Mouse (Mus musculus) layer of hippocampus, adult 2 months (tissue): Measurements from ENCODE around the gene Clcn2. TPM values are rescaled to one million over a fixed set of nuclear protein-coding genes. Genes with fewer than 3 reads are reported as not detected.

Experiments used
- DNase-seq, 2 experiments: peaks; one replicate each; pipeline ENCODE4 v3.0.0; 2022; ENCODE audit warnings: low spot score in 2 of 2
- H3K27ac ChIP-seq: fragments of 200-600 bp; 2 replicates; pipeline ENCODE4 v1.8.1; 2022
- H3K4me3 ChIP-seq: fragments of 200-600 bp; 2 replicates; pipeline ENCODE4 v1.8.1; 2022; ENCODE audit warnings: mild to moderate bottlenecking
- CTCF ChIP-seq: fragments of 200-600 bp; conservative IDR thresholded peaks from 2 replicates; pipeline ENCODE4 v1.8.1; 2022; ENCODE audit warnings: antibody characterized with exemption, mild to moderate bottlenecking, moderate library complexity
- total RNA-seq, 2 experiments: library from RNA; stranded (reverse); gene quantifications; 2 replicates each; pipeline ENCODE4 v1.2.3; 2021

Gene Clcn2
- total RNA-seq, 2 experiments from 2014 or later, result 74.2 to 79.5 TPM

DNA sequence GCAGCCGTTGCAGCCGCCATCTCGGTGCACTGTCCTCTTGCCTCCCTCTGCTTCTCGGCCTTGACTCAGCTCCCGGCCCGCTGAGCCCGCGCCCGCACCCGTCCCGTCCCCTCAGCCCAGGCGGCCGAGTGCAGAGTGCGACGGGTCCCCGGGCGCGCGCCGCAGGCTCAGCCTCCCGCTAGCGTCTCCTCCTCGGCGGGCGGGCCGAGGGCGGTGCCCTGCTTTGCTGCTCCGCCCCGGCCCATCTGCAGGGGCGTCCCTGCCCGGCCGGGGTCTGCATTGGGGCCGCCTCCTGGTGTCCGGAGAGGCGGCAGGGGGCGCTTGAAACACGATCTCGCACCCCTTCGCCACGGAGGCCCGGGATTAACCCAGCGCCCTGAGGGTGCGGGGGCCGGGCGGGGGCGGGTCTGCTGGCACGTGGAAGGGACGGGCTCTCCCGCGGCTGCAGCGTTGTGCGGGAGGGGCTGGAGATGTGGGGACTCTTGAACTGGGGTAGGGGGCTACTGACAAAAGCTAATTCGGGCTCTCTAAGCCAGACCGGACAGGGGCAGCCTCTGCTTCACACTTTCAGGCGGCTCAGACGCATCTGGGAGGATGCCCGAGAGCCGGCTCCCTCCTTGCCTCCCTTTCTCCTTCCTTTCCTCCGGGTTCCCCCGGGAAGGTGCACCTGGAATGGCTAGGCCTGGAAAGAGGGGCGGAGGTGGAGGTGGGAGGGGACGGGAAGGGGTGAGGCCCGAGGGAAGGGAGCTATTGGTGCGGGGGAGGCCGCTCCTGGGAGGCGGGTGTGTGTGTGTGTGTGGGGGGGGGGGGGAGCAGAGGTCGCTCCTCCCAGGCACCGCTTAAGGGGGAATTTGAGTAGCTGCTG lies 1.3 kb downstream of the Clcn2 start:
- peak; percentile 63 for TF ChIP-seq CTCF
- Histone ChIP-seq H3K27ac (peak overlapping the region; percentile 94), H3K4me3 (peak overlapping the region; percentile 74)
- peak; percentile 79 to 80 for DNase-seq

DNA sequence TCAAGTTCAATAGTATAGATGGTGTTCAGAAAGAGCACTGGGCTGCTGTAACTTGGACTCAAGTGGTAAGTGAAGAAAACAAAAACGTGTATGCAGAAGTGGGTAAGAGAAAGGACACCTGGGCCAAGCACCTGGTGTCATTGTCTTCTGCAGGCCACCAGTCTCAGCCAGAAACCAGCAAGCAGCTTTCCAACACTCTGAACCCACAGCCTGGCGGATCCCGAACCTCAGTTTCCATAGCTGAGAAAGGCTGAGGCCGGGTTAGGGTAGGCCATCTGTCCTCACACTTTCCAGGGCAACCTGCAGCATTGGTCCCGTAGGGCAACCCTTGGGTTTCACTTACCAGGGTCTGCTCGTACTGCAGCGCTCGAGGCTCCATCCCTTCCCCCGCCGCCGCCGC lies 2.0 kb downstream of the Clcn2 start:
- TF ChIP-seq CTCF, result no peak

DNA sequence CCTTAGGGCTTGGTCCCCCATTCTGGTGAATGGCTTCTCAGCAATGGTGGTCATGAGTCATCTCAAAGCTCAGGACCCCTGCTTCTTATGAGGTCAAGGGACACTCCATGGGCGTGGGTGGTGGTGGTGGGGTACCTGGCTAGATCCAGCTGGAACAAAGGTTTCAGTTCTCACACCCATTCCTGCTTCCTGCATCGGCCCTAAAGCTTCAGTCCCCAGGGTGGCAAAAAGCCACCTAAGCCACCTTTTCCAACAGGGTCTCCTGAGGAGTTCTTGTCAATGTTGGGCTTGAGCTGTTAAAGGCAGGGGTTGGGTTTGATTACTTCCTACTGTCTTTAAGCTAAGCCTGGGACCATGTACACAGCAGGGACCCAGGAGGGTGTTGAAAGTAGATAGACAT lies 2.4 kb downstream of the Clcn2 start:
- H3K4me3 ChIP-seq, result peak overlapping the region; percentile 74
- no peak for TF ChIP-seq CTCF
- peak overlapping the region; percentile 94 for H3K27ac ChIP-seq
- DNase-seq, result no peak

More for the DNA sequence above, 2.0 kb downstream of the Clcn2 start:
- H3K27ac ChIP-seq, result peak overlapping the region; percentile 94
- H3K4me3 ChIP-seq, result peak overlapping the region; percentile 74
- DNase-seq, result no peak

DNA sequence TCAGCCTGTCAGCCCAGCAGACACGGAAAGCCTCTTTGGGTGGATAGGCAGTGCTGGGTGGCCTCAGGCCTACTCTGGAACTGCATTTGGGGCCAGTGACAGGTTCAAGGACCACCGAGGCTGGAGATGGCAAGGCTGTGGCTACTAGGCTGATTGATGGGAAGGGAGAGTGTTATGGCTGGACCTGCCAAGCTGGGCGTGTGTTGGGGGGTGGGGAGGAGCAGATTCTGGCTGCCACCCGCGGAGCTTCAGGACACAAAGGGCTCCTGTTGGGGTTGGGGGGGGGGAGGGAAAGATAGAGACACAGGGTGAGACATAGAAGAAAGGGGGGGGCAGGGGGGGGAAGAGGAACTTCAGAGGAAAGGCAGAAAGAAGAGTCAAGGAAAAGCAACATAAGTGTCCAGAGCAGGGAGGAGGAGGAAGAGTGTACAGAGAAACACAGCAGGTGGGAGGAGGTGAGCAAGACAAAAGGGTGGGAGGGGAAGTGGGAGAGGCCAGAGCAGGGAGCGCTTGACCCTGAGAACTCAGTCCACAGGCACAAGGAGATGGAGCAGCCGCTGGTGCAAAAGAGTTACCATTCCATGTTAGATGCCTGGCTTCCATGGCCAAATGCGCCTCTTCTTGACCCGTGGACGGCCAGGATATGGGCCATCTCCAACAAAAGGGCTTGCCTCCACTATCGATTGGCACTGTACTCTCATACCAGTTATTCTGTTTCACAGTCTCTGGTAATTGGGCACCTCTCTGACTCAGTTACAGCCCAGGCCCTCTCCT lies 3.1 kb downstream of the Clcn2 start:
- no peak for TF ChIP-seq CTCF
- no peak for DNase-seq
- peak overlapping the region; percentile 74 for H3K4me3 ChIP-seq
- H3K27ac ChIP-seq, result peak overlapping the region; percentile 94

DNA sequence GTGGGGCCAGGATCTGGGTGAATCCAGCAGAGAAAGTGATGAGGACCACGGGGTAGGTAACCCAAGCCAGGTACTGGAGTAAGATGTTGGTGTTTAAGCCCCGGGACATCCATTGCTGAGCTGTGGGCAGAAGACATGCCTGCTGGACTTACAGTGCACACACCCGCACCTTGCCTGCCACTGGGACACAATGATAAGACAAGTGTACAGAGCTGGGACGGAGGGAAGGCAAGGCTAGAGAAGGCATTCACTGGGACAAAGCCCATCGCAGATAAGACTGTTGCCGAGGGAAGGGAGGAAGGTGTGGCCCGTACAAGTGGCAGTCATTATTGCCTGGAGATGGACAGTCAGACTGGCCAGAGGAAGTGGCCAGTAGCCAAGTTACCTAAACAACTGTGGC lies 4.7 kb downstream of the Clcn2 start:
- peak overlapping the region; percentile 15; the same call in 1 of the 2 replicates for H3K4me3 ChIP-seq
- no peak for TF ChIP-seq CTCF
- peak overlapping the region; percentile 71; the same call in 1 of the 2 replicates for H3K27ac ChIP-seq
- DNase-seq, result no peak

DNA sequence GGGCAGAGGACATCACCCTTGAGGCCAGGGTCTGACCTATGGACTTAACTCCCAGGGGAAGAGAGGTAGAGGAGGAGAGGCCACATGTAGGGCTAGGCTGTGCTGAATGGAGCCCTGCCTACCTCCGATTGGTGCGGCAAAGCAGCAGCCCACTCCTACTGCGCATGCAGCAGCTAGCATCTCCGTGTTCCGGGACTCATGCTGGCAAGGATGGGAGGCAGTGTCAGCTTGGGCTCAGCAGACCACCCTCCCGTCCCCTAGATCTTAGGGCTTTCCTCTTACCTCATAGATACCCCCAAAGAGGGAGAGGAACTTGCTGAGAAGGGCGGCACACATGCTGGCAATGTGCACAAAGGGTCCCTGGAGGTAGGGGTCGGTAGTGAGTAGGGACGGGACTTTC lies 5.4 kb downstream of the Clcn2 start:
- peak overlapping the region; percentile 71; the same call in 1 of the 2 replicates for H3K27ac ChIP-seq
- no peak for DNase-seq
- no peak overlapping the region for H3K4me3 ChIP-seq
- peak; percentile 48 for TF ChIP-seq CTCF

DNA sequence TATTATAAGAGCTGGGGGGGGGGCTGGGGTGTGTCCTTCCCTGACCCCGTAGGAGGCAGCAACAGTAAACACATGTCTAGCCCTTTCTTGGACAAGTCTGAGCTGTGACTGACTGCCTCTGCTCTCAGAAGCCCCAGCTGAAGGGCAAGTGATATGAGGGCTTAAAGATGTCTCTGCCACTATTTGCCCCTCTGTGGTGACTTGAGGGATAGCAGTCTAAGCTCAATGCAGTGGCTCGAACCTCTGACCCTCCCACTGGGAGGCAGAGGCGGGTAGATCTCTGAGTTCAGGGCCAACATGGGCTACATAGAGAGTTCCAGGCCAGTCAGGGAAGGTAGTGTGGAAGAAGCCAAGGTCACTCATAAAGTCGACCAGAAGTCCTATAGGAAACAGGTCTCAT lies 6.7 kb downstream of the Clcn2 start:
- no peak overlapping the region for H3K27ac ChIP-seq
- DNase-seq, result no peak
- peak; percentile 69 for TF ChIP-seq CTCF
- no peak overlapping the region for H3K4me3 ChIP-seq

DNA sequence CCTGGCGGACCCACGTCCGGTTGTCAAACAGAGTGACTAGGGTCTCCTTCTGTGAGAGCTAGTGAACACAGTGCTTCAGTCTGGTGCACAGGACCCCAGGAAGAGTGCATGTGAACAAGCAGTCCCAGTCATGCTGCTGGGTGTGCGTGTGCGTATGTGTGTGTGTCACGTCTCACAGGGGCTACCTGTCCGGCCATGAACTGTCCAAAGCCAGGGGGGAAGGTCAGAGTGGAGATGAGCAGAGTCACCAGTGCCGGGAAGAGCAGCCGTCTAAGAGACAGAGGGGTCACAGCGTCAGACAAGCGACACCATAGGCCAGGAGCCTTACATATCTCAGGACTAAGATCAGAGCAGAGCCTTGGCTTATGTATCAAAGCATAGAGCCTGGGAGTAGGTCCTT lies 7.2 kb downstream of the Clcn2 start:
- no peak overlapping the region for H3K4me3 ChIP-seq
- H3K27ac ChIP-seq, result no peak overlapping the region
- no peak for TF ChIP-seq CTCF
- DNase-seq, result no peak

DNA sequence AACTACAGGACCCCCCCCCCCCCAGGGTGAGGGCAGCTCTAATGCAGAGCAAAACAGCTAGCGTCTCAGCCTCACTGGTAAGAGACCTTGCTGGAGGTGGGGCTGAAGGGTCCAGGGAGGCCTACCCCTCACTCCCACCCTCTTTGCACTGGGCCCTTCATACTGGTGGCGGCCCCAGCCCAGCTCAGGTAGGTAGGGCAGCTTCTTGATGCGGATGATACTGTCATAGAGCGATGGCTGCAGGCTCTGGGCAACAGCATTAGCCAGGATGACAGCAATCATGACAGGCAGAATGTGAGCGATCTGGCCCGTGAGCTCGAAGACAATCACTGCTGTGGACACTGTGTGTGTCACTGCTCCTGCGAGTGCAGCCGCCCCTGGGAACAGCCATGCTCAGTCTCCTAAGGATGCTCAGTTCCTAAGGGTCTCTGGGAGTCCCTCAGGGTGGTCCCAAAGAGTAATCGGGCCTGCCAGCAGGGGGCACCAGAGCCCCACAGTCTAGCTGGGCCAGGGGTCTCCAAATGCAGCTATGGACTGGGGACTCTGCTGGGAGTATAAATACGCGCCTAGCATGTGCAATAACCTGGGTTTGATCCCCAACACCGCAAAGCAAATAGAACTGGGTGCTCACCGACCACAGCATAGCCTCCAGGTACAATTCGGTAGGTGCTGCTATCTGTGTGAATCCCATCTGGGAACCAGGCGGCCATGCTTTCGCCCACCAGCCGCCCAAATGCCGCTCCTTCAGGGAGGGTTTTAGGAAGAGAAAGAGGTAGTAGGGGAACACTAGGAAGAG lies 8.4 kb downstream of the Clcn2 start:
- Histone ChIP-seq H3K4me3 (no peak overlapping the region), H3K27ac (0 out of 2 replicates have a peak overlapping the region, but pooled peaks have one; percentile 20)
- no peak for DNase-seq
- TF ChIP-seq CTCF, result peak; percentile 86

DNA sequence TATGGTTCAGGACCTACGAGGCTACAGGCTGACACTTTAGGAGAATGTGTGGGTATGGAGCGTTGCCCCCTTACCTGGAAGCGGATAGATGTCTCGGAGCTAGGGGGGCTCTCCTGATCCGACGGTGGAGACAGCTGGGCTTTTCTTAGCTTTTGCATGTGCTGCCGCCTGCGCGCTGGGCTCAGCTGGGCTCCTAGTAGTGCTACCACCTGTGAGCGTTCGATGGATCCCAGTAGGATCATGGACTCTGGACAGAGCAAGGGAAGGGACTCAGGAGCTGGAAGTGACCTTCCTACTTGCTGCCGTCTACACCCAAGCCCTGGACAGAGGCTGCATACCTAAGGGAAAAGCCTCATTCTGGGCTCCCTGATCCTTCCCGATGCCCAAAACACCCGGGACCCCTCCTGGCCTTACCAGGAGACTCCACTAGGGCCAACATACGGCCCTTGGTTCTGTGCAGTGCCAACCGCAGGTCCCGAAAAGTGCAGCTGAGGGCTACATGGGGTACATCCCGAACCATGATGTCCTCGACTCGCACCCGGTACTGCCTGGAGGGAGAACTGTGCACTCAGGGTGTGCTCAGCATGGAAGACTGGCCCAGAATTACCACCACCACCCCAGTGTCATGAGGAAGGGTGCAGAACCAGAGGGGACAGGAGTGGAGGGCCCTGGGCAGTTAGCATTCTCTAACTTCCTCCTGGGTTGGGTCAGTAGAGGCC lies 9.2 kb downstream of the Clcn2 start:
- Histone ChIP-seq H3K4me3 (no peak overlapping the region), H3K27ac (peak overlapping the region; percentile 44)
- no peak for DNase-seq
- TF ChIP-seq CTCF, result no peak

DNA sequence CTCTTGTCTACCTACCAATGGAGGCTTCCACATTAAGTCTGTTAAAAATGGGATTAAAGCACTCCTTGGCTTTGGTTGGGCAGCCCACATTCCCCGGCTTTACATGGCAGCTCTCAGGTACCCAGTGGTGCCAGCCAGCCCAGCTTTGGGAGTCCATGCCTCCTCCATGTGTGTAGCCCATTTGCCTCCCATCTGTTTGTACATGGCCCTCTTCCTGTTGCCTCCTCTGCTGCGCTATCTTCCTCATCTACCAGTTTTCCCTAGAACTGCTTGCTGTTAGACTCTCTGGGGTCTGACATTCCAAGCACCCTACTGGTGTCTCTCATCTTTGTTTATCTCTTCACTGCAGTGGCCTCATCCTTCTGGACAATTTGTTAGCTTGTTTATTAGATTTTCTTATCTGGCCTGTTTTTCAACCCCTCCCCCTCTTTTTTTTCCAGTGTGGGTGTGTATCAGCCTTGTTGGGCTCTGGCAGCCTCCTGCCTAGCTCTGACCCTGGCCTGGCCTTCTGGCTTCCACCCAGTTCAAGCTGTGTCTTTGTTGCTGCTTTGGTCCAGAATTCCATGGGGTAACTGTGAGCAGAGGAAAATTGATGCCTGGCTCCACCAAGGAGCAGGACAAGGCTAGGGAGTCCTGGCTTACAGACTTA lies 11.0 kb downstream of the Clcn2 start:
- DNase-seq, result no peak
- Histone ChIP-seq H3K4me3 (no peak overlapping the region), H3K27ac (peak overlapping the region; percentile 44)
- TF ChIP-seq CTCF, result no peak

DNA sequence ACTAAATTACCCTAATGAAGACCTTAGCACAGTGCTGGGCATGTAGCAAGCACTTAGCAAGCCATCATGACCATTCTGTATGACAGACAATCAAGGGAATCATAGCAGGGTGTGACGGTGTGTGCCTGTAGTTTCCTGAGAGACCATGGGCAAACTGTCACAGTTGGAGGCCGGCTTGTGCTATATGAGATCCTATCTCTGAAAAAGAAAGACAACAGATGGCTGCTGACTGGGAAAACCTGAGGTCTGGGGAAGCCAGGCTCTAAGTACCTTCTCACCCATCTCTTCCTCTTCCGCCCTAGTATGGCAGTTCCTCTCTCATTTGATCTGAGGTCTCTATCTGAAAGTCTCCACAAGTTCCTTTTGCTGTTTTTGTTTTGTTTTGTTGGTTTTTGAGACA lies 11.8 kb downstream of the Clcn2 start:
- no peak for TF ChIP-seq CTCF
- no peak overlapping the region for H3K4me3 ChIP-seq
- H3K27ac ChIP-seq, result peak overlapping the region; percentile 44
- no peak for DNase-seq
